Mouse (Mus musculus) MEL (cell line): ENCODE results near the gene Gfod1. TPM values are rescaled to one million over a fixed set of nuclear protein-coding genes. Genes with fewer than 3 reads are reported as not detected.

ENCODE experiments used
- DNase-seq: peaks from one replicate; pipeline ENCODE4 v3.0.0; 2011; ENCODE audit warnings: low read depth, low spot score
- H3K27ac ChIP-seq: 2 replicates; pipeline ENCODE4 v1.5.1; 2012; ENCODE audit warnings: low read depth, mild to moderate bottlenecking, control low read depth, low read length, moderate library complexity; ENCODE audit not compliant: control insufficient read depth
- H3K27me3 ChIP-seq, 2 experiments: fragments of 150-350 bp in 1 of 2; sonication (generic) in 1 of 2; 2 replicates each; pipeline ENCODE4 v1.6.1; 2012; ENCODE audit warnings: low read length in 2 of 2, mild to moderate bottlenecking in 2 of 2, improper control_type of control experiment in 1 of 2, moderate library complexity in 1 of 2; ENCODE audit not compliant: insufficient read depth in 2 of 2, control insufficient read depth in 1 of 2
- H3K36me3 ChIP-seq, 2 experiments: 2 replicates each; pipeline ENCODE4 v1.6.1; 2012 to 2014; ENCODE audit warnings: low read length in 2 of 2, improper control_type of control experiment in 1 of 2, inconsistent platforms in 1 of 2, mild to moderate bottlenecking in 1 of 2; ENCODE audit not compliant: insufficient read depth in 2 of 2, control insufficient read depth in 1 of 2
- H3K4me1 ChIP-seq, 2 experiments: fragments of 150-350 bp in 1 of 2; sonication (generic) in 1 of 2; 2 replicates each; pipeline ENCODE4 v1.6.1; 2012; ENCODE audit warnings: low read length in 2 of 2, improper control_type of control experiment in 1 of 2, mild to moderate bottlenecking in 1 of 2; ENCODE audit not compliant: insufficient read depth in 2 of 2, control insufficient read depth in 1 of 2
- H3K4me3 ChIP-seq, 2 experiments: fragments of 150-350 bp in 1 of 2; sonication (generic) in 1 of 2; 2 replicates each; pipeline ENCODE4 v1.5.1; 2012; ENCODE audit warnings: low read depth in 2 of 2, low read length in 2 of 2, mild to moderate bottlenecking in 2 of 2, moderate library complexity in 2 of 2, control low read depth in 1 of 2, improper control_type of control experiment in 1 of 2; ENCODE audit not compliant: control insufficient read depth in 1 of 2, insufficient read depth in 1 of 2
- H3K79me2 ChIP-seq: 2 replicates; pipeline ENCODE4 v1.6.1; 2012; ENCODE audit warnings: mild to moderate bottlenecking, low read length, moderate library complexity; ENCODE audit not compliant: control insufficient read depth, poor library complexity, insufficient read depth
- H3K9ac ChIP-seq: 2 replicates; pipeline ENCODE4 v1.6.1; 2012; ENCODE audit warnings: low read depth, mild to moderate bottlenecking, control low read depth, low read length, moderate library complexity; ENCODE audit not compliant: control insufficient read depth, poor library complexity, severe bottlenecking
- H3K9me3 ChIP-seq: fragments of 150-350 bp; sonication (generic); replicated peaks from 2 replicates; pipeline ENCODE4 v1.6.1; 2012; ENCODE audit warnings: mild to moderate bottlenecking, low read length, improper control_type of control experiment, moderate library complexity; ENCODE audit not compliant: insufficient read depth
- E2F4 ChIP-seq: IDR thresholded peaks from 2 replicates; pipeline ENCODE4 v1.6.1; 2011; ENCODE audit warnings: low read depth, low read length, improper control_type of control experiment, borderline replicate concordance
- EP300 ChIP-seq, 2 experiments: IDR thresholded peaks; 2 replicates each; pipeline ENCODE4 v1.6.1; 2011; ENCODE audit warnings: improper control_type of control experiment in 2 of 2, low read length in 2 of 2, low read depth in 1 of 2, mild to moderate bottlenecking in 1 of 2
- ETS1 ChIP-seq: IDR thresholded peaks from 2 replicates; pipeline ENCODE4 v1.6.1; 2012; ENCODE audit warnings: low read depth, mild to moderate bottlenecking, inconsistent platforms, low read length, improper control_type of control experiment, moderate library complexity
- KAT2A ChIP-seq: conservative IDR thresholded peaks from 2 replicates; pipeline ENCODE4 v1.6.1; 2012; ENCODE audit warnings: low read depth, low read length, improper control_type of control experiment, inconsistent platforms
- MAX ChIP-seq: IDR thresholded peaks from 2 replicates; pipeline ENCODE4 v1.6.1; 2011; ENCODE audit warnings: low read length, improper control_type of control experiment
- MAZ ChIP-seq: IDR thresholded peaks from 2 replicates; pipeline ENCODE4 v1.6.1; 2012; ENCODE audit warnings: low read depth, mild to moderate bottlenecking, inconsistent platforms, low read length, improper control_type of control experiment
- MEF2A ChIP-seq: IDR thresholded peaks from 2 replicates; pipeline ENCODE4 v1.6.1; 2014; ENCODE audit warnings: low read depth, mild to moderate bottlenecking, inconsistent platforms, low read length, improper control_type of control experiment; ENCODE audit not compliant: poor library complexity, insufficient replicate concordance, severe bottlenecking; ENCODE audit errors: extremely low read depth
- MXI1 ChIP-seq: IDR thresholded peaks from 2 replicates; pipeline ENCODE4 v1.6.1; 2011; ENCODE audit warnings: mild to moderate bottlenecking, low read depth, low read length, improper control_type of control experiment
- POLR2A ChIP-seq, 2 experiments: IDR thresholded peaks; 2 replicates each; pipeline ENCODE4 v1.6.1; 2011 to 2012; ENCODE audit warnings: low read length in 2 of 2, mild to moderate bottlenecking in 2 of 2, control low read depth in 1 of 2, improper control_type of control experiment in 1 of 2, low read depth in 1 of 2, moderate library complexity in 1 of 2; ENCODE audit not compliant: control insufficient read depth in 1 of 2, insufficient read depth in 1 of 2, poor library complexity in 1 of 2
- SMC3 ChIP-seq: IDR thresholded peaks from 2 replicates; pipeline ENCODE4 v1.6.1; 2011; ENCODE audit warnings: low read depth, low read length, improper control_type of control experiment
- TCF12 ChIP-seq: IDR thresholded peaks from 2 replicates; pipeline ENCODE4 v1.6.1; 2014; ENCODE audit warnings: low read depth, mild to moderate bottlenecking, inconsistent platforms, low read length, improper control_type of control experiment, moderate library complexity
- UBTF ChIP-seq: IDR thresholded peaks from 2 replicates; pipeline ENCODE4 v1.6.1; 2012; ENCODE audit warnings: low read depth, mild to moderate bottlenecking, inconsistent platforms, low read length, improper control_type of control experiment, moderate library complexity, borderline replicate concordance; ENCODE audit not compliant: insufficient read depth
- USF2 ChIP-seq, 2 experiments: IDR thresholded peaks; 2 replicates each; pipeline ENCODE4 v1.6.1; 2011 to 2012; ENCODE audit warnings: improper control_type of control experiment in 2 of 2, low read length in 2 of 2, borderline replicate concordance in 1 of 2, inconsistent platforms in 1 of 2, low read depth in 1 of 2, mild to moderate bottlenecking in 1 of 2; ENCODE audit not compliant: insufficient read depth in 1 of 2
- ZC3H11A ChIP-seq: IDR thresholded peaks from 2 replicates; pipeline ENCODE4 v1.6.1; 2012; ENCODE audit warnings: low read depth, mild to moderate bottlenecking, inconsistent platforms, low read length, improper control_type of control experiment
- polyA plus RNA-seq, 2 experiments: library from polyadenylated mRNA; stranded (reverse) in 1 of 2; unstranded in 1 of 2; fragments of >175 nt in 1 of 2; fragments of >200 nt in 1 of 2; gene quantifications; 2 replicates each; pipeline versions ENCODE4 v1.2.1 to v1.2.4; 2012; ENCODE audit warnings: low replicate concordance in 2 of 2, low read depth in 1 of 2; ENCODE audit not compliant: insufficient read length in 2 of 2, insufficient read depth in 1 of 2, missing spikeins in 1 of 2
- total RNA-seq: library from RNA; depleted of rRNA; stranded (reverse); fragments of 300-350 nt; gene quantifications from 2 replicates; pipeline ENCODE4 v1.2.3, GENCODE M21; 2012; rRNA removed

The Gfod1 gene
- total and polyA plus RNA-seq, 3 experiments: 0.27 to 0.93 TPM; not detected in 1

- TF ChIP-seq TCF12 (no peak), E2F4 (no peak), POLR2A (IDR thresholded peaks at IDR 0.05; ENCODE audit: control insufficient read depth in 1 of 2, insufficient read depth in 1 of 2, low read depth in 1 of 2, low read length in 2 of 2, poor library complexity in 1 of 2) (no peak), MAX (no peak), MEF2A (no peak), ETS1 (no peak), SMC3 (no peak), USF2 (IDR thresholded peaks at IDR 0.05; ENCODE audit: borderline replicate concordance in 1 of 2, insufficient read depth in 1 of 2, low read depth in 1 of 2, low read length in 2 of 2) (no peak), EP300 (IDR thresholded peaks at IDR 0.05; ENCODE audit: low read depth in 1 of 2, low read length in 2 of 2) (no peak), UBTF (no peak), ZC3H11A (no peak), MAZ (no peak), MXI1 (no peak), KAT2A (no peak)
- H3K9ac ChIP-seq: no peak overlapping the region
- no peaks in the 10 kb centered on the region for H3K9me3 ChIP-seq
- H3K4me1 ChIP-seq: no peaks in the 10 kb centered on the region
- H3K27me3 ChIP-seq: no peaks in the 10 kb centered on the region; a peak in 1 of 4 replicates
- H3K79me2 ChIP-seq: no peaks in the 10 kb centered on the region
- H3K4me3 ChIP-seq: no peak overlapping the region
- DNase-seq: no peak
- no peak overlapping the region for H3K27ac ChIP-seq
- H3K36me3 ChIP-seq: no peaks in the 10 kb centered on the region
These were observed 157.3 kb downstream of the Gfod1 start for GRCm38 (mm10) chr13:43146515-43147258.

Other genes with a start within 250 kb of the Gfod1 start
- gene Tbc1d7, start 132.7 kb downstream of the Gfod1 start, total RNA-seq: 11.6 and 12.0 TPM in 2 replicates
- 10 to 100 TPM in 1 of 2 experiments, not detected in 1; 29.4 TPM for gene Tbc1d7, start 132.7 kb downstream of the Gfod1 start, polyA plus RNA-seq
- 7.6 and 8.2 TPM in 2 replicates for gene Sirt5, start 61.3 kb upstream of the Gfod1 start, total RNA-seq
- gene Sirt5, start 61.3 kb upstream of the Gfod1 start, polyA plus RNA-seq: 10 to 100 TPM in 1 of 2 experiments, not detected in 1; 10.6 TPM
- gene Nol7, start 94.2 kb upstream of the Gfod1 start, total RNA-seq: 181 and 186 TPM in 2 replicates
- 100 to 1,000 TPM; 157 to 253 TPM for gene Nol7, start 94.2 kb upstream of the Gfod1 start, polyA plus RNA-seq
- gene Ranbp9, start 177.1 kb upstream of the Gfod1 start, total RNA-seq: 17.1 and 17.3 TPM in 2 replicates
- gene Ranbp9, start 177.1 kb upstream of the Gfod1 start, polyA plus RNA-seq: 10 to 100 TPM in 1 of 2 experiments, not detected in 1; 25.9 TPM